Comparison of ENCODE assay signal across 19 mouse cellular contexts in the genomic region with DNA sequence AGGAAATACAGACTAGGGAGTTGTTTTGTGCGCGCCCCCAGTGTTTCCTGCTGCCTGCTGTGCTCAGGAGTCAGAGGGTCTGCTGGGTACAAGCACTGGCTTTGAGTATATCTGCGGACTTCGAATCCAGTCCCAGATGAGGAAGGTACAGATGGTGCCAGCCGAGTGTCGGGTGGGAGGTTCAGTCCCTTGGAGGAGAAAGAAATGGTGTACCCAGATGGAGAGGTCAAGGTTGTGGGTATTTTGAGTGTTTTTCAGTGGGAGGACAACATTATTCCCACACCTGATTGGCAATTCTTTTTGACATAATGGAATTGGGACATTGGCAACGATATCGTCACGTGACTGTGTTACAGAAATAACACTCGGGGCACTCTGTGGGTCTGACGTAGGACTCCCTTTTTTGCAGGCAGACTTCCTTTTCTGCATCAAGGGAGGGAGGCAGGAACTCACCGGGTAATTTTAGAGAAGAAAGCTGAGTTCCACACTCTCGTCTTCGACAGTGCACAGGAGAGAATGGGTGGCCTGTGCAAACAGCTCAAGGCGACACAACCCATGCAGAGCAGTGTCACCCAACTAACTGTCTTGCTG. TPM values are rescaled to one million over a fixed set of nuclear protein-coding genes. Genes with fewer than 3 reads are reported as not detected.
DNase-seq lines count a peak whose midpoint lies in the region; ATAC-seq lines count a peak whose summit lies in the region.
"Had no signal": no experiment of that assay in that cellular context is flagged by ENCODE, and none has a peak within 500 bp of the region (broad histone marks: within the 10 kb centered on the region; RNA-seq: fewer than 3 reads in every experiment).

No protein-coding gene starts in this region.

- H3K4me3 ChIP-seq in hindbrain, embryonic 12.5 days: no peak overlapping the region
- H3K4me3 ChIP-seq in intestine, embryonic 16.5 days (ENCODE audit: low read length): no peak overlapping the region
- H3K4me3 ChIP-seq: embryonic facial prominence, embryonic 13.5 days; intestine, embryonic 15.5 days; limb, embryonic 15.5 days; midbrain, embryonic 12.5 days; myocyte had no signal

- no peaks in the 10 kb centered on the region for H3K9me3 ChIP-seq in hindbrain, embryonic 12.5 days (replicated peaks)
- no peaks in the 10 kb centered on the region for H3K9me3 ChIP-seq in intestine, embryonic 16.5 days (ENCODE audit: control insufficient read depth, low read length)
- H3K9me3 ChIP-seq: embryonic facial prominence, embryonic 13.5 days; intestine, embryonic 15.5 days; limb, embryonic 15.5 days; midbrain, embryonic 12.5 days had no signal

- ATAC-seq in frontal cortex, adult (ENCODE audit: low TSS enrichment): peak; percentile 86
- ATAC-seq in hindbrain, embryonic 12.5 days (ENCODE audit: low FRiP score): no peak
- no peak for ATAC-seq in intestine, embryonic 16.5 days
- ATAC-seq: intestine, embryonic 15.5 days had no signal

- no peak overlapping the region for H3K4me2 ChIP-seq in hindbrain, embryonic 12.5 days (replicated peaks)
- no peak overlapping the region for H3K4me2 ChIP-seq in intestine, embryonic 16.5 days (ENCODE audit: low read depth, low read length)
- H3K4me2 ChIP-seq: embryonic facial prominence, embryonic 13.5 days; intestine, embryonic 15.5 days; limb, embryonic 15.5 days; midbrain, embryonic 12.5 days had no signal

- DNase-seq in frontal cortex, postnatal 10 days (ENCODE audit: low spot score in 2 of 2): no peak
- peak; percentile 13 to 16 for DNase-seq in left cerebral cortex, adult 18-20 months (ENCODE audit: low spot score in 2 of 2)
- DNase-seq in left cerebral cortex, adult 11 months (ENCODE audit: low spot score): no peak
- peak; percentile 10 to 19 for DNase-seq in heart, postnatal 14 days
- peak; percentile 12 for DNase-seq in right cerebral cortex, postnatal 25 days
- DNase-seq: adrenal gland, adult 8-10 months; lung, adult 2 months; lung, postnatal 4 days; thymus, adult 2 months had no signal

- WGBS in hindbrain, embryonic 12.5 days: 91% methylated on average over 15 of the region's 15 CpGs
- WGBS in intestine, embryonic 16.5 days: 81% methylated on average over 15 of the region's 15 CpGs

- intact Hi-C loops in heart, postnatal 14 days (cut with DNase I): no loop called here

- H3K27ac ChIP-seq in hindbrain, embryonic 12.5 days: no peak overlapping the region
- no peak overlapping the region for H3K27ac ChIP-seq in intestine, embryonic 16.5 days (ENCODE audit: low read length)
- H3K27ac ChIP-seq: embryonic facial prominence, embryonic 13.5 days; intestine, embryonic 15.5 days; limb, embryonic 15.5 days; midbrain, embryonic 12.5 days had no signal

- H3K27me3 ChIP-seq in hindbrain, embryonic 12.5 days: no peaks in the 10 kb centered on the region
- H3K27me3 ChIP-seq in intestine, embryonic 16.5 days (replicated peaks; ENCODE audit: control insufficient read depth, insufficient read depth, low read length): no peaks in the 10 kb centered on the region
- H3K27me3 ChIP-seq: embryonic facial prominence, embryonic 13.5 days; intestine, embryonic 15.5 days; limb, embryonic 15.5 days; midbrain, embryonic 12.5 days had no signal

- no peaks in the 10 kb centered on the region for H3K4me1 ChIP-seq in hindbrain, embryonic 12.5 days
- no peaks in the 10 kb centered on the region for H3K4me1 ChIP-seq in intestine, embryonic 16.5 days (ENCODE audit: control insufficient read depth, insufficient read depth, low read length)
- H3K4me1 ChIP-seq: embryonic facial prominence, embryonic 13.5 days; intestine, embryonic 15.5 days; limb, embryonic 15.5 days; midbrain, embryonic 12.5 days had no signal

- no peak overlapping the region for H3K9ac ChIP-seq in hindbrain, embryonic 12.5 days
- H3K9ac ChIP-seq in intestine, embryonic 16.5 days (ENCODE audit: low read depth, low read length): no peak overlapping the region
- H3K9ac ChIP-seq: embryonic facial prominence, embryonic 13.5 days; intestine, embryonic 15.5 days; limb, embryonic 15.5 days; midbrain, embryonic 12.5 days had no signal

- no peaks in the 10 kb centered on the region for H3K36me3 ChIP-seq in hindbrain, embryonic 12.5 days
- no peaks in the 10 kb centered on the region for H3K36me3 ChIP-seq in intestine, embryonic 16.5 days (ENCODE audit: control insufficient read depth, insufficient read depth, low read length)
- H3K36me3 ChIP-seq: embryonic facial prominence, embryonic 13.5 days; intestine, embryonic 15.5 days; limb, embryonic 15.5 days; midbrain, embryonic 12.5 days had no signal

RNA-seq across cellular contexts. Expression of a gene that starts 33.2 kb away (rescaled TPM):
- not detected for total RNA-seq in left cerebral cortex, adult 18-20 months (2021)
- not detected for total RNA-seq in heart, postnatal 14 days (2021)
- polyA plus RNA-seq in hindbrain, embryonic 12.5 days (2016; fragmentation: Nextera tagmentation; extraction: Ambion mirVana): not detected in 2 replicates
- not detected in 2 replicates for polyA plus RNA-seq in intestine, embryonic 16.5 days (2015; fragmentation: Nextera tagmentation; extraction: Ambion mirVana)
- total RNA-seq: layer of hippocampus, postnatal 25 days had no signal
- polyA plus RNA-seq: cortical plate, adult 2 months; intestine, embryonic 15.5 days; lung, adult 2 months; midbrain, embryonic 12.5 days; thymus, adult 2 months had no signal

Comparison
In these comparisons a context has a peak if more than half of its experiments do, and no peak if none do; other contexts are left out.
1. DNase-seq: peak in left cerebral cortex, adult 18-20 months (2 of 2), heart, postnatal 14 days (2 of 2) and right cerebral cortex, postnatal 25 days (single experiment); none in frontal cortex, postnatal 10 days (0 of 2) and left cerebral cortex, adult 11 months (single experiment).